Mouse (Mus musculus): Measurements from ENCODE around the gene B4galt1. TPM values are rescaled to one million over a fixed set of nuclear protein-coding genes. Genes with fewer than 3 reads are reported as not detected.

B4galt1 gene
- polyA plus RNA-seq, 1 experiment from 2014 or later: 24.7 TPM

- DNase-seq (ENCODE audit: low spot score): no peak
- Histone ChIP-seq H3K27me3 (replicated peaks; ENCODE audit: low read depth, poor library complexity, severe bottlenecking) (no peaks in the 10 kb centered on the region), H3K27ac (replicated peaks) (no peak overlapping the region), H3K36me3 (replicated peaks) (no peaks in the 10 kb centered on the region), H3K4me3 (no peak overlapping the region), H3K4me1 (no peaks in the 10 kb centered on the region), H3K9me3 (no peaks in the 10 kb centered on the region)
- WGBS: 85% methylated on average over 3 of the region's 3 CpGs
These were observed 9.5 kb upstream of the B4galt1 start for GRCm38 (mm10) chr4:40863340-40863739.

GRCm38 (mm10) chr4:40861131-40861530 lies 7.3 kb upstream of the B4galt1 start:
- no peaks in the 10 kb centered on the region for H3K27me3 ChIP-seq (replicated peaks; ENCODE audit: low read depth, poor library complexity, severe bottlenecking)
- no peaks in the 10 kb centered on the region for H3K9me3 ChIP-seq
- H3K27ac ChIP-seq (replicated peaks): no peak overlapping the region
- no peak overlapping the region for H3K4me3 ChIP-seq
- no peaks in the 10 kb centered on the region for H3K36me3 ChIP-seq (replicated peaks)
- no peak for DNase-seq (ENCODE audit: low spot score)
- WGBS: 90% methylated on average over 3 of the region's 3 CpGs
- no peaks in the 10 kb centered on the region for H3K4me1 ChIP-seq

- WGBS: 84% methylated on average over 8 of the region's 8 CpGs
- DNase-seq (ENCODE audit: low spot score): no peak
These were observed 4.1 kb upstream of the B4galt1 start for GRCm38 (mm10) chr4:40857824-40858346.

GRCm38 (mm10) chr4:40856571-40856970 lies 2.8 kb upstream of the B4galt1 start:
- no peak for DNase-seq (ENCODE audit: low spot score)
- H3K4me3 ChIP-seq: no peak overlapping the region
- no peak overlapping the region for H3K27ac ChIP-seq (replicated peaks)
- no peaks in the 10 kb centered on the region for H3K9me3 ChIP-seq
- no peaks in the 10 kb centered on the region for H3K27me3 ChIP-seq (replicated peaks; ENCODE audit: low read depth, poor library complexity, severe bottlenecking)
- WGBS: 74% methylated on average over 6 of the region's 6 CpGs
- H3K36me3 ChIP-seq (replicated peaks): no peaks in the 10 kb centered on the region
- peaks cover 24% of the 10 kb centered on the region for H3K4me1 ChIP-seq

More at GRCm38 (mm10) chr4:40857824-40858346, 4.1 kb upstream of the B4galt1 start:
- Histone ChIP-seq H3K36me3 (replicated peaks) (no peaks in the 10 kb centered on the region), H3K4me3 (no peak overlapping the region), H3K27ac (replicated peaks) (no peak overlapping the region), H3K27me3 (replicated peaks; ENCODE audit: low read depth, poor library complexity, severe bottlenecking) (no peaks in the 10 kb centered on the region), H3K9me3 (no peaks in the 10 kb centered on the region), H3K4me1 (peaks cover 11% of the 10 kb centered on the region)

- Histone ChIP-seq H3K4me1 (peaks cover 38% of the 10 kb centered on the region), H3K9me3 (no peaks in the 10 kb centered on the region), H3K4me3 (peak overlapping the region; percentile 81), H3K27ac (replicated peaks) (peak overlapping the region; percentile 96), H3K36me3 (replicated peaks) (0 out of 2 replicates have a peak, but pooled peaks cover 4% of the 10 kb centered on the region), H3K27me3 (replicated peaks; ENCODE audit: low read depth, poor library complexity, severe bottlenecking) (no peaks in the 10 kb centered on the region)
- 15% methylated on average over 18 of the region's 18 CpGs for WGBS
- DNase-seq (ENCODE audit: low spot score): no peak
These were observed 655 bp upstream of the B4galt1 start for GRCm38 (mm10) chr4:40854387-40854933.

- Histone ChIP-seq H3K9me3 (no peaks in the 10 kb centered on the region), H3K36me3 (replicated peaks) (0 out of 2 replicates have a peak, but pooled peaks cover 5% of the 10 kb centered on the region), H3K4me3 (peak overlapping the region; percentile 81), H3K27ac (replicated peaks) (peak overlapping the region; percentile 96), H3K4me1 (peaks cover 38% of the 10 kb centered on the region), H3K27me3 (replicated peaks; ENCODE audit: low read depth, poor library complexity, severe bottlenecking) (no peaks in the 10 kb centered on the region)
- WGBS: 2% methylated on average over 20 of the region's 20 CpGs
- no peak for DNase-seq (ENCODE audit: low spot score)
These were observed 792 bp downstream of the B4galt1 start for GRCm38 (mm10) chr4:40852861-40853564.

- no peaks in the 10 kb centered on the region for H3K9me3 ChIP-seq
- peaks cover 38% of the 10 kb centered on the region for H3K4me1 ChIP-seq
- H3K4me3 ChIP-seq: peak overlapping the region; percentile 81
- WGBS: 38% methylated on average over 5 of the region's 5 CpGs
- DNase-seq (ENCODE audit: low spot score): no peak
- no peaks in the 10 kb centered on the region for H3K27me3 ChIP-seq (replicated peaks; ENCODE audit: low read depth, poor library complexity, severe bottlenecking)
- peak overlapping the region; percentile 96 for H3K27ac ChIP-seq (replicated peaks)
- 0 out of 2 replicates have a peak, but pooled peaks cover 5% of the 10 kb centered on the region for H3K36me3 ChIP-seq (replicated peaks)
These were observed 1.5 kb downstream of the B4galt1 start for GRCm38 (mm10) chr4:40852249-40852781.

- peaks cover 38% of the 10 kb centered on the region for H3K4me1 ChIP-seq
- H3K27me3 ChIP-seq (replicated peaks; ENCODE audit: low read depth, poor library complexity, severe bottlenecking): no peaks in the 10 kb centered on the region
- H3K27ac ChIP-seq (replicated peaks): 0 out of 2 replicates have a peak overlapping the region, but pooled peaks have one; percentile 7
- 0 out of 2 replicates have a peak, but pooled peaks cover 5% of the 10 kb centered on the region for H3K36me3 ChIP-seq (replicated peaks)
- H3K9me3 ChIP-seq: no peaks in the 10 kb centered on the region
- no peak for DNase-seq (ENCODE audit: low spot score)
- H3K4me3 ChIP-seq: peak overlapping the region; percentile 81
- WGBS: 82% methylated on average over 4 of the region's 4 CpGs
These were observed 2.0 kb downstream of the B4galt1 start for GRCm38 (mm10) chr4:40851763-40852248.

GRCm38 (mm10) chr4:40851031-40851762 lies 2.6 kb downstream of the B4galt1 start:
- Histone ChIP-seq H3K9me3 (no peaks in the 10 kb centered on the region), H3K27ac (replicated peaks) (no peak overlapping the region), H3K36me3 (replicated peaks) (0 out of 2 replicates have a peak, but pooled peaks cover 5% of the 10 kb centered on the region), H3K4me3 (peak overlapping the region; percentile 81), H3K4me1 (peaks cover 44% of the 10 kb centered on the region), H3K27me3 (replicated peaks; ENCODE audit: low read depth, poor library complexity, severe bottlenecking) (no peaks in the 10 kb centered on the region)
- 83% methylated on average over 6 of the region's 6 CpGs for WGBS
- DNase-seq (ENCODE audit: low spot score): no peak

- Histone ChIP-seq H3K36me3 (replicated peaks) (0 out of 2 replicates have a peak, but pooled peaks cover 5% of the 10 kb centered on the region), H3K9me3 (no peaks in the 10 kb centered on the region), H3K27ac (replicated peaks) (no peak overlapping the region), H3K27me3 (replicated peaks; ENCODE audit: low read depth, poor library complexity, severe bottlenecking) (no peaks in the 10 kb centered on the region), H3K4me1 (peaks cover 46% of the 10 kb centered on the region), H3K4me3 (0 out of 2 replicates have a peak overlapping the region, but pooled peaks have one; percentile 81)
- DNase-seq (ENCODE audit: low spot score): no peak
- WGBS: 88% methylated on average over 5 of the region's 5 CpGs
These were observed 3.2 kb downstream of the B4galt1 start for GRCm38 (mm10) chr4:40850582-40850981.

- Histone ChIP-seq H3K4me1 (peaks cover 51% of the 10 kb centered on the region), H3K27me3 (replicated peaks; ENCODE audit: low read depth, poor library complexity, severe bottlenecking) (no peaks in the 10 kb centered on the region), H3K9me3 (no peaks in the 10 kb centered on the region), H3K4me3 (no peak overlapping the region), H3K27ac (replicated peaks) (no peak overlapping the region), H3K36me3 (replicated peaks) (peaks cover 5% of the 10 kb centered on the region; the same call in 1 of the 2 replicates)
- 90% methylated on average over 3 of the region's 3 CpGs for WGBS
- DNase-seq (ENCODE audit: low spot score): no peak
These were observed 4.3 kb downstream of the B4galt1 start for GRCm38 (mm10) chr4:40849518-40849917.

- H3K27me3 ChIP-seq (replicated peaks; ENCODE audit: low read depth, poor library complexity, severe bottlenecking): no peaks in the 10 kb centered on the region
- peaks cover 59% of the 10 kb centered on the region for H3K4me1 ChIP-seq
- no peak overlapping the region for H3K27ac ChIP-seq (replicated peaks)
- peaks cover 5% of the 10 kb centered on the region; the same call in 1 of the 2 replicates for H3K36me3 ChIP-seq (replicated peaks)
- no peak overlapping the region for H3K4me3 ChIP-seq
- WGBS: 91% methylated on average over 8 of the region's 8 CpGs
- no peak for DNase-seq (ENCODE audit: low spot score)
- no peaks in the 10 kb centered on the region for H3K9me3 ChIP-seq
These were observed 5.6 kb downstream of the B4galt1 start for GRCm38 (mm10) chr4:40848246-40848645.
